Mouse (Mus musculus): ENCODE results near the gene Il16.

The Il16 gene

GRCm38 (mm10) chr7:83609891-83610290 lies 135.6 kb downstream of the Il16 start:
- DNase-seq (ENCODE audit: low spot score in 2 of 2): no peak

GRCm38 (mm10) chr7:83606796-83607195 lies 138.7 kb downstream of the Il16 start:
- DNase-seq (ENCODE audit: low spot score in 2 of 2): no peak

- no peak for DNase-seq (ENCODE audit: low spot score in 2 of 2)
Measured at GRCm38 (mm10) chr7:83604180-83604944, 141.2 kb downstream of the Il16 start.

DNA sequence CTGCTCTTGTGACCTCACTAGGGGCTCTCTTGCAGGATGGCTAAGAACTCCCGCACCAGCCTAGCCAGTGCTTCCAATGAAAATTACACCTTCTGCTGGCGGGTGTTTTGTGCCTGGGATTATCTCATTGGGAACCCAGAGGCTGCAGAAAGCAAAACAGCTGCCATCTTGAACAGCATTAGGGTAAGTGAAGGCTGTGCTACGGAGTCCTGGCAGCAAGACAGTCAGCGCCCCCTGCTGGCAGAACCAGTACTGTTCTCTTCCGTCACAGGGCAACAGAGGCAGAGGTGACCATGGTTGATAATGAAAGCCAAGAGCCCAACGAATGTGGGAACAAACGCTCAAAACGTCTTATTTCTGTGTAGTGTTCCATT lies 145.6 kb downstream of the Il16 start:
- peak in 1 of 2 experiments; percentile 14 for DNase-seq (ENCODE audit: low spot score in 2 of 2)

- DNase-seq (ENCODE audit: low spot score in 2 of 2): no peak
Measured at GRCm38 (mm10) chr7:83598997-83599912, 146.3 kb downstream of the Il16 start.

DNA sequence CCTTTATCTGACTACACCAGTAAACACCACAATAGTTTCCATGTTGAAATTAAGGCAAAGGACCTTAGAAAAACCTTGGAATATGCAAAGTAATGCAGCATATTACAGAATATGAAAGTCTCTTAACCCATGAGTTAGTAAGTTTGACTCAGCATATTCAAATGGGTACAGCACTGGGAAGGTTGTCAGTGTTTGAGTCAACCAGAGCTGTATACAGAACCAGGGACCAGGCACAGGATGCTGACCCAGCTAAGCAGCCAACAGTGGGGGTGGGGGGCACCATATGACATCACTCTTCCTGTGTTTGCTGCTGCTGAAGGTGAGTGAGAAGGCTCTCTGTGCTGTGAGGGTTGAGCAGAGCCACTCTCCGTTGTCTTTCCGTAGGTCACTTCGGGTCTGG lies 148.5 kb downstream of the Il16 start:
- no peak for DNase-seq (ENCODE audit: low spot score in 2 of 2)

- DNase-seq (ENCODE audit: low spot score in 2 of 2): no peak
Measured at GRCm38 (mm10) chr7:83594056-83594455, 151.5 kb downstream of the Il16 start.
